Mouse (Mus musculus): Measurements from ENCODE around the gene Kcnj15. TPM values are rescaled to one million over a fixed set of nuclear protein-coding genes. Genes with fewer than 3 reads are reported as not detected.

The Kcnj15 gene
- polyA plus RNA-seq, 1 experiment from 2014 or later: 0.35 TPM

- Histone ChIP-seq H3K36me3 (ENCODE audit: control insufficient read depth, insufficient read depth, low read length) (no peaks in the 10 kb centered on the region), H3K4me2 (ENCODE audit: low read depth, low read length, severe bottlenecking) (peak overlapping the region; percentile 36), H3K4me3 (ENCODE audit: low read depth, low read length) (no peak overlapping the region), H3K4me1 (replicated peaks; ENCODE audit: control insufficient read depth, insufficient read depth, low read length) (peaks cover 3% of the 10 kb centered on the region; the same call in 1 of the 2 replicates), H3K9me3 (ENCODE audit: control insufficient read depth, low read length) (no peaks in the 10 kb centered on the region), H3K9ac (ENCODE audit: low read length) (peak overlapping the region; percentile 37; the same call in 1 of the 2 replicates), H3K27me3 (ENCODE audit: control insufficient read depth, insufficient read depth, low read length) (no peaks in the 10 kb centered on the region), H3K27ac (ENCODE audit: low read depth, low read length) (no peak overlapping the region)
- peak; percentile 73 for ATAC-seq (replicated peaks; ENCODE audit: low FRiP score)
- 21% methylated on average over 28 of the region's 28 CpGs for WGBS
- peak; percentile 89 for DNase-seq (ENCODE audit: low spot score)
These were observed 83.8 kb downstream of the Kcnj15 start for GRCm38 (mm10) chr16:95340885-95341791.

- no peak overlapping the region for H3K4me2 ChIP-seq (ENCODE audit: low read depth, low read length, severe bottlenecking)
- ATAC-seq (replicated peaks; ENCODE audit: low FRiP score) (no peak), DNase-seq (ENCODE audit: low spot score) (peak; percentile 46)
- H3K9me3 ChIP-seq (ENCODE audit: control insufficient read depth, low read length): no peaks in the 10 kb centered on the region
- peaks cover 3% of the 10 kb centered on the region; the same call in 1 of the 2 replicates for H3K4me1 ChIP-seq (replicated peaks; ENCODE audit: control insufficient read depth, insufficient read depth, low read length)
- H3K27ac ChIP-seq (ENCODE audit: low read depth, low read length): no peak overlapping the region
- H3K4me3 ChIP-seq (ENCODE audit: low read depth, low read length): no peak overlapping the region
- WGBS: 71% methylated on average over 8 of the region's 8 CpGs
- no peak overlapping the region for H3K9ac ChIP-seq (ENCODE audit: low read length)
- no peaks in the 10 kb centered on the region for H3K36me3 ChIP-seq (ENCODE audit: control insufficient read depth, insufficient read depth, low read length)
- no peaks in the 10 kb centered on the region for H3K27me3 ChIP-seq (ENCODE audit: control insufficient read depth, insufficient read depth, low read length)
These were observed 84.7 kb downstream of the Kcnj15 start for GRCm38 (mm10) chr16:95342030-95342429.

- no peak overlapping the region for H3K4me3 ChIP-seq (ENCODE audit: low read depth, low read length)
- H3K27me3 ChIP-seq (ENCODE audit: control insufficient read depth, insufficient read depth, low read length): no peaks in the 10 kb centered on the region
- H3K27ac ChIP-seq (ENCODE audit: low read depth, low read length): no peak overlapping the region
- H3K9ac ChIP-seq (ENCODE audit: low read length): no peak overlapping the region
- 61% methylated on average over 10 of the region's 10 CpGs for WGBS
- H3K36me3 ChIP-seq (ENCODE audit: control insufficient read depth, insufficient read depth, low read length): no peaks in the 10 kb centered on the region
- no peaks in the 10 kb centered on the region for H3K9me3 ChIP-seq (ENCODE audit: control insufficient read depth, low read length)
- ATAC-seq (replicated peaks; ENCODE audit: low FRiP score) (no peak), DNase-seq (ENCODE audit: low spot score) (no peak)
- H3K4me1 ChIP-seq (replicated peaks; ENCODE audit: control insufficient read depth, insufficient read depth, low read length): peaks cover 3% of the 10 kb centered on the region; the same call in 1 of the 2 replicates
- no peak overlapping the region for H3K4me2 ChIP-seq (ENCODE audit: low read depth, low read length, severe bottlenecking)
These were observed 87.6 kb downstream of the Kcnj15 start for GRCm38 (mm10) chr16:95344961-95345360.

GRCm38 (mm10) chr16:95345882-95346281 is 88.5 kb downstream of the Kcnj15 start:
- ATAC-seq (replicated peaks; ENCODE audit: low FRiP score): no peak; the same call in 1 of the 2 replicates

GRCm38 (mm10) chr16:95347202-95347601 is 89.8 kb downstream of the Kcnj15 start:
- no peaks in the 10 kb centered on the region for H3K9me3 ChIP-seq (ENCODE audit: control insufficient read depth, low read length)
- no peaks in the 10 kb centered on the region for H3K27me3 ChIP-seq (ENCODE audit: control insufficient read depth, insufficient read depth, low read length)
- H3K27ac ChIP-seq (ENCODE audit: low read depth, low read length): no peak overlapping the region
- ATAC-seq (replicated peaks; ENCODE audit: low FRiP score) (no peak), DNase-seq (ENCODE audit: low spot score) (no peak)
- H3K4me2 ChIP-seq (ENCODE audit: low read depth, low read length, severe bottlenecking): no peak overlapping the region
- no peaks in the 10 kb centered on the region for H3K4me1 ChIP-seq (replicated peaks; ENCODE audit: control insufficient read depth, insufficient read depth, low read length)
- H3K4me3 ChIP-seq (ENCODE audit: low read depth, low read length): no peak overlapping the region
- H3K9ac ChIP-seq (ENCODE audit: low read length): no peak overlapping the region
- 8% methylated on average over 3 of the region's 3 CpGs for WGBS
- H3K36me3 ChIP-seq (ENCODE audit: control insufficient read depth, insufficient read depth, low read length): no peaks in the 10 kb centered on the region

More at GRCm38 (mm10) chr16:95345882-95346281, 88.5 kb downstream of the Kcnj15 start:
- H3K9ac ChIP-seq (ENCODE audit: low read length): no peak overlapping the region
- WGBS: 6% methylated on average over 7 of the region's 7 CpGs
- H3K4me3 ChIP-seq (ENCODE audit: low read depth, low read length): no peak overlapping the region
- peak; percentile 86 for DNase-seq (ENCODE audit: low spot score)
- no peak overlapping the region for H3K27ac ChIP-seq (ENCODE audit: low read depth, low read length)
- H3K27me3 ChIP-seq (ENCODE audit: control insufficient read depth, insufficient read depth, low read length): no peaks in the 10 kb centered on the region
- no peaks in the 10 kb centered on the region for H3K36me3 ChIP-seq (ENCODE audit: control insufficient read depth, insufficient read depth, low read length)
- H3K4me1 ChIP-seq (replicated peaks; ENCODE audit: control insufficient read depth, insufficient read depth, low read length): peaks cover 3% of the 10 kb centered on the region; the same call in 1 of the 2 replicates
- H3K4me2 ChIP-seq (ENCODE audit: low read depth, low read length, severe bottlenecking): no peak overlapping the region
- H3K9me3 ChIP-seq (ENCODE audit: control insufficient read depth, low read length): no peaks in the 10 kb centered on the region

GRCm38 (mm10) chr16:95348555-95348954 is 91.2 kb downstream of the Kcnj15 start:
- WGBS: 87% methylated on average over 9 of the region's 9 CpGs
- Histone ChIP-seq H3K4me2 (ENCODE audit: low read depth, low read length, severe bottlenecking) (no peak overlapping the region), H3K27ac (ENCODE audit: low read depth, low read length) (no peak overlapping the region), H3K4me3 (ENCODE audit: low read depth, low read length) (no peak overlapping the region), H3K9ac (ENCODE audit: low read length) (no peak overlapping the region), H3K27me3 (ENCODE audit: control insufficient read depth, insufficient read depth, low read length) (no peaks in the 10 kb centered on the region), H3K4me1 (replicated peaks; ENCODE audit: control insufficient read depth, insufficient read depth, low read length) (no peaks in the 10 kb centered on the region), H3K9me3 (ENCODE audit: control insufficient read depth, low read length) (no peaks in the 10 kb centered on the region), H3K36me3 (ENCODE audit: control insufficient read depth, insufficient read depth, low read length) (no peaks in the 10 kb centered on the region)
- ATAC-seq (replicated peaks; ENCODE audit: low FRiP score): no peak
- peak; percentile 34 for DNase-seq (ENCODE audit: low spot score)

- H3K4me2 ChIP-seq (ENCODE audit: low read depth, low read length, severe bottlenecking): no peak overlapping the region
- H3K27ac ChIP-seq (ENCODE audit: low read depth, low read length): no peak overlapping the region
- ATAC-seq (replicated peaks; ENCODE audit: low FRiP score): no peak
- H3K4me3 ChIP-seq (ENCODE audit: low read depth, low read length): no peak overlapping the region
- H3K4me1 ChIP-seq (replicated peaks; ENCODE audit: control insufficient read depth, insufficient read depth, low read length): no peaks in the 10 kb centered on the region
- DNase-seq (ENCODE audit: low spot score): peak; percentile 49
- 93% methylated on average over 6 of the region's 6 CpGs for WGBS
- H3K36me3 ChIP-seq (ENCODE audit: control insufficient read depth, insufficient read depth, low read length): no peaks in the 10 kb centered on the region
- no peaks in the 10 kb centered on the region for H3K27me3 ChIP-seq (ENCODE audit: control insufficient read depth, insufficient read depth, low read length)
- H3K9me3 ChIP-seq (ENCODE audit: control insufficient read depth, low read length): no peaks in the 10 kb centered on the region
- H3K9ac ChIP-seq (ENCODE audit: low read length): no peak overlapping the region
These were observed 92.0 kb downstream of the Kcnj15 start for GRCm38 (mm10) chr16:95349344-95349743.

GRCm38 (mm10) chr16:95349745-95350144 is 92.4 kb downstream of the Kcnj15 start:
- peak; percentile 35 for DNase-seq (ENCODE audit: low spot score)
- 87% methylated on average over 5 of the region's 5 CpGs for WGBS
- Histone ChIP-seq H3K9ac (ENCODE audit: low read length) (no peak overlapping the region), H3K4me1 (replicated peaks; ENCODE audit: control insufficient read depth, insufficient read depth, low read length) (no peaks in the 10 kb centered on the region), H3K27ac (ENCODE audit: low read depth, low read length) (no peak overlapping the region), H3K36me3 (ENCODE audit: control insufficient read depth, insufficient read depth, low read length) (no peaks in the 10 kb centered on the region), H3K27me3 (ENCODE audit: control insufficient read depth, insufficient read depth, low read length) (no peaks in the 10 kb centered on the region), H3K4me3 (ENCODE audit: low read depth, low read length) (no peak overlapping the region), H3K4me2 (ENCODE audit: low read depth, low read length, severe bottlenecking) (no peak overlapping the region), H3K9me3 (ENCODE audit: control insufficient read depth, low read length) (no peaks in the 10 kb centered on the region)
- no peak for ATAC-seq (replicated peaks; ENCODE audit: low FRiP score)

All from forebrain, embryonic 11.5 days (tissue).